ENCODE assay signal across 11 mouse cellular contexts in the genomic region with DNA sequence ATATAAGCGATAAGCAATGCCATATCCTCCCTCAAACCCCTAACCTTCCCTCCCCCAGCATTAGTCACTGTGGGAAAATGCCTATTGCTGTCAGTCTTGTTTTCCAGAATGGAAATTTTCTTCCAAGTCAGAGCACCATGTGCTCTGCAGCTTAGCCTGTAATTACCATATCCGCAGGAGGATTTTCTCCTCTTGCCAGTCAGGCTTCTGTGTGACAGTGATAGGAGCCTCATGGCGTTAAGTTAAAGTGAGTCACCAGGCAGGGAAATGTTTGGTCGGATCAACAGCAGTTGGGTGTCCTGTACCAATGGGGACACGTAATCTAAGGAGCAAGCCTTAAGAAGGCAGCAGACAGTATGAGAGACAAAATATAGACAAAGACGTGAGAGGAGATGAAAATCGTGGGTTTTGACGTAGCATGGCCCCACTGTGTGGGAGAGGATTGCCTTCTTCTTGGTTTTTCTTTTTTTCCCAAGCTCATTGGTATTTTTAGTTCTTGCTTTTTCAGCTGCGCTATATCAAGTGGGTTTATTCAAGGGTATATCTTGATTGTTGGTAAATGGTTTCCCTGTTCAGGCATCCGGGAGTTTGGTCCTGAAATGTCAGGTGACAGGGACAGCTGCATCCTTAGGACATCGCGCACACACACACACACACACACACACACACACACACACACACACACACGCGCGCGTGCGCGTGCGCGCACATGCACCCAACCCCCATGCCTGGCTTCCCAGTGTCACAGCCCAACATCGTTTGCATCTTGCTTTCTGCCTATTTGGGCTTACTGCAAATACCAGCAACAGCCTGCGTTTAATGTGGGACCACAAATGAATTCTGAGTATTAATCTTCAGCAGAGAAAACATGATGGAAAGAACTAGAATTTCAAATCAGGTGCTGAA.
DNase-seq lines count a peak whose midpoint lies in the region; ATAC-seq and TF ChIP-seq lines count a peak whose summit lies in the region.
"Had no signal": no experiment of that assay in that cellular context is flagged by ENCODE, and none has a peak within 500 bp of the region (broad histone marks: within the 10 kb centered on the region; RNA-seq: fewer than 3 reads in every experiment).

No protein-coding gene starts in this region.

- 0 out of 2 replicates have a peak, but pooled peaks cover 4% of the 10 kb centered on the region for H3K9me3 ChIP-seq in limb, embryonic 14.5 days (ENCODE audit: control insufficient read depth, low read length)
- H3K9me3 ChIP-seq in limb, embryonic 10.5 days (replicated peaks), result no peaks in the 10 kb centered on the region

- no peaks in the 10 kb centered on the region for H3K36me3 ChIP-seq in limb, embryonic 14.5 days (ENCODE audit: control insufficient read depth, insufficient read depth, low read length)
- no peaks in the 10 kb centered on the region for H3K36me3 ChIP-seq in limb, embryonic 10.5 days
- H3K36me3 ChIP-seq in heart, adult 2 months (ENCODE audit: control insufficient read depth, insufficient read depth, low read length), result no peaks in the 10 kb centered on the region
- H3K36me3 ChIP-seq: heart, embryonic 13.5 days; intestine, embryonic 15.5 days had no signal

- H3K27me3 ChIP-seq in limb, embryonic 14.5 days (ENCODE audit: control insufficient read depth, insufficient read depth, low read length), result no peaks in the 10 kb centered on the region
- no peaks in the 10 kb centered on the region for H3K27me3 ChIP-seq in limb, embryonic 10.5 days (ENCODE audit: low read depth, poor library complexity, severe bottlenecking)
- H3K27me3 ChIP-seq in heart, adult 2 months (ENCODE audit: control insufficient read depth, insufficient read depth, low read length), result no peaks in the 10 kb centered on the region
- H3K27me3 ChIP-seq: intestine, embryonic 15.5 days had no signal

- intact Hi-C loops in left cerebral cortex, postnatal 36 days (cut with DNase I), result loop anchor here (5.0 kb wide), 1 partner anchor 43 kb away; no protein-coding TSS in a partner anchor
- intact Hi-C loops in heart, adult 2 months (cut with DNase I), result no loop called here

- no peak for TF ChIP-seq POLR2A in limb, embryonic 14.5 days (IDR thresholded peaks at IDR 0.05; ENCODE audit: borderline replicate concordance, extremely low read depth, insufficient read depth, insufficient read length)
- TF ChIP-seq POLR2A in heart, adult 2 months (IDR thresholded peaks at IDR 0.05; ENCODE audit: insufficient read depth, low read depth, low read length), result no peak

- no peaks in the 10 kb centered on the region for H3K4me1 ChIP-seq in limb, embryonic 14.5 days (ENCODE audit: control insufficient read depth, insufficient read depth, low read length)
- H3K4me1 ChIP-seq in limb, embryonic 10.5 days, result no peaks in the 10 kb centered on the region
- H3K4me1 ChIP-seq in heart, adult 2 months (ENCODE audit: control insufficient read depth, insufficient read depth, low read length), result no peaks in the 10 kb centered on the region
- H3K4me1 ChIP-seq: heart, embryonic 13.5 days; intestine, embryonic 15.5 days had no signal

- peak; percentile 70 for ATAC-seq in limb, embryonic 14.5 days (ENCODE audit: low FRiP score, low read depth)
- ATAC-seq: intestine, embryonic 15.5 days had no signal

- no peak overlapping the region for H3K27ac ChIP-seq in limb, embryonic 14.5 days (replicated peaks; ENCODE audit: low read depth, low read length)
- H3K27ac ChIP-seq in limb, embryonic 10.5 days, result no peak overlapping the region
- no peak overlapping the region for H3K27ac ChIP-seq in heart, adult 2 months
- H3K27ac ChIP-seq: heart, embryonic 13.5 days; intestine, embryonic 15.5 days had no signal

- TF ChIP-seq CTCF in heart, adult 2 months (IDR thresholded peaks at IDR 0.05), result no peak

- WGBS in limb, embryonic 14.5 days, result 82% methylated on average over 22 of the region's 22 CpGs
- WGBS in limb, embryonic 10.5 days, result 86% methylated on average over 22 of the region's 22 CpGs
- WGBS in heart, adult 2 months, result 77% methylated on average over 22 of the region's 22 CpGs

- no peaks in the 10 kb centered on the region for H3K79me2 ChIP-seq in heart, adult 2 months (replicated peaks; ENCODE audit: control insufficient read depth, insufficient read depth, low read length)

- H3K4me2 ChIP-seq in limb, embryonic 14.5 days (replicated peaks; ENCODE audit: low read depth, low read length, severe bottlenecking), result no peak overlapping the region
- H3K4me2 ChIP-seq: heart, embryonic 13.5 days; intestine, embryonic 15.5 days; lung, embryonic 14.5 days had no signal

- no peak overlapping the region for H3K9ac ChIP-seq in limb, embryonic 14.5 days (ENCODE audit: low read depth, low read length, severe bottlenecking)
- no peak overlapping the region for H3K9ac ChIP-seq in heart, adult 2 months (ENCODE audit: low read depth, low read length)
- H3K9ac ChIP-seq: heart, embryonic 13.5 days; intestine, embryonic 15.5 days; lung, embryonic 14.5 days had no signal

- no peak for TF ChIP-seq EP300 in heart, adult 2 months (IDR thresholded peaks at IDR 0.05; ENCODE audit: insufficient read depth, low read depth, low read length)

- no peak overlapping the region for H3K4me3 ChIP-seq in limb, embryonic 14.5 days (replicated peaks; ENCODE audit: low read length)
- H3K4me3 ChIP-seq in limb, embryonic 10.5 days, result no peak overlapping the region
- no peak overlapping the region for H3K4me3 ChIP-seq in heart, adult 2 months
- H3K4me3 ChIP-seq: heart, embryonic 13.5 days; intestine, embryonic 15.5 days had no signal

- DNase-seq in limb, embryonic 14.5 days (ENCODE audit: low spot score), result peak; percentile 10
- no peak for DNase-seq in limb, embryonic 10.5 days (ENCODE audit: low spot score)
- DNase-seq in frontal cortex, adult 2 months (ENCODE audit: extremely low spot score in 1 of 2, low spot score in 1 of 2), result peak; percentile 73 to 74
- peak; percentile 58 to 61 for DNase-seq in left cerebral cortex, postnatal 36 days (ENCODE audit: low spot score in 2 of 2)
- peak; percentile 33 for DNase-seq in right cerebral cortex, postnatal 4 days
- DNase-seq in heart, adult 2 months, result no peak
- DNase-seq in lung, postnatal 25 days (ENCODE audit: low spot score), result no peak
- no peak for DNase-seq in spleen, postnatal 4 days (ENCODE audit: low spot score in 2 of 2)
- DNase-seq: lung, embryonic 14.5 days had no signal

Comparison
In these comparisons a context has a peak if more than half of its experiments do, and no peak if none do; other contexts are left out.
1. DNase-seq: peak in limb, embryonic 14.5 days (single experiment), frontal cortex, adult 2 months (2 of 2), left cerebral cortex, postnatal 36 days (2 of 2) and right cerebral cortex, postnatal 4 days (single experiment); none in limb, embryonic 10.5 days (single experiment), heart, adult 2 months (0 of 2), lung, postnatal 25 days (single experiment) and spleen, postnatal 4 days (0 of 2).